Mouse (Mus musculus) liver, embryonic 15.5 days (tissue): ENCODE measurements around the gene Dut. TPM values are rescaled to one million over a fixed set of nuclear protein-coding genes. Genes with fewer than 3 reads are reported as not detected.

Experiments used
- ATAC-seq: fragments of 200-750 bp; cut with Nextera tagmentation; 2 replicates; pipeline ENCODE4 v1.8.0; 2017; ENCODE audit warnings: moderate number of reproducible peaks, mild to moderate bottlenecking, moderate library complexity; ENCODE audit not compliant: insufficient read depth
- H3K27ac ChIP-seq: fragments of 300-500 bp; sonication (generic); replicated peaks from 2 replicates; pipeline ENCODE4 v1.5.1; 2015; ENCODE audit warnings: mild to moderate bottlenecking, inconsistent platforms
- H3K27me3 ChIP-seq: fragments of 300-500 bp; sonication (generic); 2 replicates; pipeline ENCODE4 v1.6.1; 2015; ENCODE audit warnings: mild to moderate bottlenecking, inconsistent platforms
- H3K36me3 ChIP-seq: fragments of 300-500 bp; sonication (generic); replicated peaks from 2 replicates; pipeline ENCODE4 v1.6.1; 2015; ENCODE audit warnings: moderate library complexity, mild to moderate bottlenecking, inconsistent platforms
- H3K4me1 ChIP-seq: fragments of 300-500 bp; sonication (generic); replicated peaks from 2 replicates; pipeline ENCODE4 v1.6.1; 2015; ENCODE audit warnings: inconsistent platforms
- H3K4me2 ChIP-seq: fragments of 300-500 bp; sonication (generic); 2 replicates; pipeline ENCODE4 v1.6.1; 2015; ENCODE audit warnings: moderate library complexity, mild to moderate bottlenecking, inconsistent platforms
- H3K4me3 ChIP-seq: fragments of 300-500 bp; sonication (generic); replicated peaks from 2 replicates; pipeline ENCODE4 v1.5.1; 2015; ENCODE audit warnings: mild to moderate bottlenecking, inconsistent platforms
- H3K9ac ChIP-seq: fragments of 300-500 bp; sonication (generic); 2 replicates; pipeline ENCODE4 v1.6.1; 2015; ENCODE audit warnings: moderate library complexity, mild to moderate bottlenecking, inconsistent platforms
- H3K9me3 ChIP-seq: fragments of 300-500 bp; sonication (generic); replicated peaks from 2 replicates; pipeline ENCODE4 v1.6.1; 2016; ENCODE audit warnings: inconsistent platforms
- WGBS: fragments of 180-500 bp; shearing (Covaris S2); methylation state at CpG from one replicate; pipeline ENCODE4 v1.1.7; 2015; ENCODE audit warnings: mixed read lengths; ENCODE audit not compliant: insufficient replicate concordance; 5-methylcytosine and 5-hydroxymethylcytosine counted together
- polyA plus RNA-seq: library from polyadenylated mRNA; unstranded; fragments of >200 nt; fragmentation: Nextera tagmentation; extraction: Ambion mirVana; gene quantifications from 2 replicates; pipeline ENCODE4 v1.2.1, GENCODE M21; 2015

The Dut gene
- polyA plus RNA-seq, 1 experiment from 2014 or later = 101 TPM

- no peak for ATAC-seq
- Histone ChIP-seq H3K36me3 (no peaks in the 10 kb centered on the region), H3K27ac (no peak overlapping the region), H3K9me3 (no peaks in the 10 kb centered on the region), H3K4me1 (no peaks in the 10 kb centered on the region), H3K4me2 (no peak overlapping the region), H3K27me3 (no peaks in the 10 kb centered on the region), H3K9ac (no peak overlapping the region), H3K4me3 (no peak overlapping the region)
- 52% methylated on average over 3 of the region's 3 CpGs for WGBS
Measured at GRCm38 (mm10) chr2:125305671-125306070, 58.7 kb downstream of the Dut start.

Other genes starting within 250 kb of the Dut start
- gene Slc24a5, start 179.1 kb upstream of the Dut start, polyA plus RNA-seq = 4.6 and 5.5 TPM in 2 replicates
- gene Myef2, start 123.5 kb upstream of the Dut start, polyA plus RNA-seq = 19.5 and 21.7 TPM in 2 replicates
- gene Ctxn2, start 110.5 kb upstream of the Dut start, polyA plus RNA-seq = not detected in 2 replicates
- gene Slc12a1, start 94.7 kb upstream of the Dut start, polyA plus RNA-seq = not detected in 2 replicates